Mouse (Mus musculus) testis, adult 2 months (tissue): Measurements from ENCODE around the gene Ube2n.

Experiments used
- CTCF ChIP-seq: fragments of 200-500 bp; IDR thresholded peaks from 2 replicates; pipeline ENCODE4 v1.5.1; 2012; ENCODE audit warnings: low read depth, mild to moderate bottlenecking, inconsistent platforms, low read length, moderate library complexity; ENCODE audit not compliant: control insufficient read depth, insufficient read depth, insufficient replicate concordance
- POLR2A ChIP-seq: fragments of 200-500 bp; IDR thresholded peaks from 2 replicates; pipeline ENCODE4 v1.6.1; 2012; ENCODE audit warnings: low read depth, mild to moderate bottlenecking, inconsistent platforms, low read length, moderate library complexity; ENCODE audit not compliant: control insufficient read depth

GRCm38 (mm10) chr10:95504341-95504740 lies 10.6 kb upstream of the Ube2n start:
- TF ChIP-seq CTCF (no peak), POLR2A (no peak)
